Mouse (Mus musculus) olfactory bulb, adult 2 months (tissue): ENCODE results near the gene Erg28.

Source experiments
- CTCF ChIP-seq: fragments of 200-500 bp; IDR thresholded peaks from 2 replicates; pipeline ENCODE4 v1.5.1; 2012; ENCODE audit warnings: low read depth, mild to moderate bottlenecking, low read length, moderate library complexity; ENCODE audit not compliant: insufficient read depth
- POLR2A ChIP-seq: fragments of 200-500 bp; IDR thresholded peaks from 2 replicates; pipeline ENCODE4 v1.6.1; 2012; ENCODE audit warnings: mild to moderate bottlenecking, low read depth, low read length, moderate library complexity; ENCODE audit not compliant: insufficient read depth

DNA sequence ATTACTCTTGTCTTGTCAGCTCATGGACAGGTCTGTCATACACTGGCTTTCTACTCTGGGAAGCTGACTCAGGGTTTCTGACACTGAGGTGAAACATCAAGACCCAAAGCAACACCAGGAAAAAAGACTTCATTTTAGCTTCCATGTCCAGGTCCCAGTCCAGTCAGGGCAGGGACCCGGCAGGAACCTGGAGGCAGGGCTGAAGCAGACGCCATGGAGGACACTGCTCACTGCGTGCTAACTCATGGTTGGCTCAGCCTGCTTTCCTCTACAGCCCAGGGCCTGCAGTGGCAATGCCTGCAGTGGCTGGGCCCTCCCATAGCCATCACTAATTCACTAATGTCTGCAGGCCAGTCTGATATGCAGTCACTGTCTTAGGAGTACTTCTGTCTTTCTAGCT, 4.5 kb upstream of the Erg28 start:
- TF ChIP-seq CTCF (no peak), POLR2A (no peak)
